Mouse (Mus musculus): Measurements from ENCODE around the gene Sh3bgrl3. TPM values are rescaled to one million over a fixed set of nuclear protein-coding genes. Genes with fewer than 3 reads are reported as not detected.
"Not testable (repeated sequence)": the region's sequence is repeated elsewhere in the genome, so short reads cannot be mapped to it uniquely, and the experiment has no call there.

Sh3bgrl3 gene
- polyA plus RNA-seq, 1 experiment from 2014 or later = 312 TPM

DNA sequence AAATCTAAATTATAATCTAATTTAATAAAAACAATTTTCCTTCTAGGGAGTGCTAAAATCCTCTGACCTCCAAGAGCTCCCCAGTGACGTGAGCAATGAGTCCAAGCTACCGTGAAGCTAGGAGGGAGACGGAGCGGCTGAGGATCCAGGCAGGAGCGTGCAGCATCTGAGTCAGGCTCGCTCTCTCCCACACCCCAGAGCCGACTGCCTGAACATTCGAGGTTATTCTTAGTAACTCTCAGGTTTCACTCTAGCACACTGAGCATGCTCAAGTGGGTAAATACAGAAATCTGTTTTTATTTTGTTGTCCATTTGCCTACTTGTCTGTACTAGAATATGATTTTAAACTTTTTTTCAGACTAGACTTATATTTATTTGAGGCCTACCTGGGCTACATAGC is 28.2 kb upstream of the Sh3bgrl3 start:
- peak; percentile 47 for DNase-seq (ENCODE audit: low spot score, missing footprints)
- H3K4me3 ChIP-seq (ENCODE audit: low read depth, low read length) = no peak overlapping the region
- peaks cover 5% of the 10 kb centered on the region for H3K36me3 ChIP-seq (ENCODE audit: control insufficient read depth, insufficient read depth, low read length)
- ATAC-seq (ENCODE audit: low FRiP score) = no peak
- H3K27ac ChIP-seq (ENCODE audit: low read depth, low read length) = no peak overlapping the region
- H3K4me2 ChIP-seq = no peak overlapping the region
- no peaks in the 10 kb centered on the region for H3K27me3 ChIP-seq (ENCODE audit: control insufficient read depth, insufficient read depth, low read length)
- H3K9me3 ChIP-seq (ENCODE audit: control insufficient read depth, low read length) = no peaks in the 10 kb centered on the region
- H3K4me1 ChIP-seq (ENCODE audit: control insufficient read depth, insufficient read depth, low read length) = no peaks in the 10 kb centered on the region
- WGBS = 78% methylated on average over 8 of the region's 8 CpGs
- H3K9ac ChIP-seq (ENCODE audit: low read length) = no peak overlapping the region

DNA sequence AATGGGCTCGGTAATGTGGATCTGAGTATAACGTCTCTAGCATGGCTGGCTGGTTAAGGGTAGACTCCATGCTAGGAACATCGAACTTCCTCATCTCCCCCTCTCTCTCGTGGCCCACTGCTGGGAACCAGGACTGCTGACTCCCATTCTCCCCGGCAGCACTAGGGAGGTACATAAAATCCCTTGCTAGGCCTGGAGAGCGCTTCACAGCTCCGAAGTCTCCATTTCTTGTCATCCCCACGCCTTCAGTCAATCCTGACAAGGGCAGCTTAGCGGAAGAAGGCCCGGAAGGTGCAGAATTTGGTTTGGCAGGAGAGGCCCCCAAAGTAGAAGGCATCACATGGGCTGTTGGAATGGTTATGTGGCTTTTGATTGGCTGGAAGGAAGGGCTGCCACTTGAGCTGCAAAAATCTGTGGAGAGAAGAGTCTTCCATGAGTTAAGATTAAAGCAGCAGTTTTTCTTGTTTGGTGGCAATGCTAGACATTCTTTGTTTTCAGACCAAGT is 27.4 kb upstream of the Sh3bgrl3 start:
- DNase-seq (ENCODE audit: low spot score, missing footprints) (peak; percentile 2), ATAC-seq (ENCODE audit: low FRiP score) (no peak)
- WGBS = 91% methylated on average over 10 of the region's 10 CpGs
- no peak overlapping the region for H3K27ac ChIP-seq (ENCODE audit: low read depth, low read length)
- H3K4me1 ChIP-seq (ENCODE audit: control insufficient read depth, insufficient read depth, low read length) = no peaks in the 10 kb centered on the region
- no peak overlapping the region for H3K4me3 ChIP-seq (ENCODE audit: low read depth, low read length)
- H3K36me3 ChIP-seq (ENCODE audit: control insufficient read depth, insufficient read depth, low read length) = peaks cover 11% of the 10 kb centered on the region
- no peaks in the 10 kb centered on the region for H3K9me3 ChIP-seq (ENCODE audit: control insufficient read depth, low read length)
- no peak overlapping the region for H3K9ac ChIP-seq (ENCODE audit: low read length)
- no peak overlapping the region for H3K4me2 ChIP-seq
- H3K27me3 ChIP-seq (ENCODE audit: control insufficient read depth, insufficient read depth, low read length) = no peaks in the 10 kb centered on the region

DNA sequence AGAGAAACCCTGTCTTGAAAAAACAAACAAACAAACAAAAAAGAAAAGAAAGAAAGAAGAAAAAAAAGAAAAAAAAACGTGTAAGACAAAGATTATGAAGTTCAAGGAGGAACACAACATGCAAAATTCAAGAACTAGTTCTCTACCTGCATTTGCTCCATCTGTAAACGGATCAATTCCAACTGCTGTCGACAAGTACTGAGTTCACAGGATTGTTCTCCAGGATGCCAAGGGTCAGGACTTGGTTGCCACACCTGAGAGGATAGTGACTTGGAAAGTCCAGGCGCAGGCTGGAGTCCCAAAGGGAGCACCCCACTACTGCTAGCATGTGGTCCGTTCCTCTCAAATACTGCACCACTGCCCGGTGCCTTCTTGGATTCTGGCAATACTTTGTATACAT is 26.9 kb upstream of the Sh3bgrl3 start:
- Histone ChIP-seq H3K36me3 (ENCODE audit: control insufficient read depth, insufficient read depth, low read length) (peaks cover 13% of the 10 kb centered on the region), H3K9me3 (ENCODE audit: control insufficient read depth, low read length) (no peaks in the 10 kb centered on the region)
- 88% methylated on average over 6 of the region's 6 CpGs for WGBS

DNA sequence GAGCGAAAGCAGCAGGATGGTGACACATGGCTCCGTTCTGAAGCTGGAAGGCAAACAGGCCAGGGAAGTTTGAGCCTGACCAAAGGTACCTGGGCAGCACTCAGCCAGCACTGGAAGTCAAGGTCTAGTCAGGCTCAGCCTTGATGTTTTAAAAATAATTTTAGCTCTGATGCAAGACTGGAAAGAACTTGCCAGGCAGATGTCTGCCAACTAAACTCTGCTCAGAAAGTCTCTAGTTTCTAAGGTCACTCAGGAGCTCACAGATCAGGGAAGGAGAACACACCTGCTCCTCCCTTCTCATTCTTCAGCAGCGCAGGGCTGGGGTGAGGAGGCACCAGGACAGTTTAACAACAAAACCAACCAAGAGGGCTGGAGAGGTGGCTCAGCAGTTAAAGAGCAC is 25.8 kb upstream of the Sh3bgrl3 start:
- H3K9ac ChIP-seq (ENCODE audit: low read length) = no peak overlapping the region
- DNase-seq (ENCODE audit: low spot score, missing footprints) (peak; percentile 2), ATAC-seq (ENCODE audit: low FRiP score) (no peak)
- WGBS = 99% methylated on average over 3 of the region's 3 CpGs
- H3K9me3 ChIP-seq (ENCODE audit: control insufficient read depth, low read length) = no peaks in the 10 kb centered on the region
- H3K27me3 ChIP-seq (ENCODE audit: control insufficient read depth, insufficient read depth, low read length) = no peaks in the 10 kb centered on the region
- H3K4me1 ChIP-seq (ENCODE audit: control insufficient read depth, insufficient read depth, low read length) = no peaks in the 10 kb centered on the region
- peaks cover 13% of the 10 kb centered on the region for H3K36me3 ChIP-seq (ENCODE audit: control insufficient read depth, insufficient read depth, low read length)
- H3K4me3 ChIP-seq (ENCODE audit: low read depth, low read length) = no peak overlapping the region
- no peak overlapping the region for H3K4me2 ChIP-seq
- H3K27ac ChIP-seq (ENCODE audit: low read depth, low read length) = no peak overlapping the region

More for the DNA sequence above, 26.9 kb upstream of the Sh3bgrl3 start:
- peak; percentile 47 for DNase-seq (ENCODE audit: low spot score, missing footprints)
- Histone ChIP-seq H3K4me3 (ENCODE audit: low read depth, low read length) (no peak overlapping the region), H3K4me2 (no peak overlapping the region), H3K27ac (ENCODE audit: low read depth, low read length) (no peak overlapping the region), H3K27me3 (ENCODE audit: control insufficient read depth, insufficient read depth, low read length) (no peaks in the 10 kb centered on the region), H3K4me1 (ENCODE audit: control insufficient read depth, insufficient read depth, low read length) (no peaks in the 10 kb centered on the region), H3K9ac (ENCODE audit: low read length) (no peak overlapping the region)
- no peak for ATAC-seq (ENCODE audit: low FRiP score)

DNA sequence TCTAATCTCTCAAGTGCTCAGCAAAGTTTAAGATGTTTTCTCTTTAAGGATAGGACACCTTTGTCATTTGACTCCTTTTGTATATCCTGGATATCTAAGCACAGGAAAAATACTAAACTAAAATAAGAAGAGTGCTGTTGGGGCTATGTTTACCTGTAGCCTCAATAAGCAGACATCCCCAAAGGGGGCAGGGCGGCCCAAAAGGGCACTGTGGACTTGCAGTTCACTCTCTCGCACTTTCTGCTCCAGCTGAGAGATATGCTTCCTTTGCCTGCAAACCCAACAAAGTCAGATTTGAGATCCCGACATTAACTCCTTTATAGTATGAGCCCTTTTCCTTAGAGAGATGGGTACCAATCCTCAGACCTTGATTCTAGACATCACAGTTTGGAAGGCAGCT is 25.1 kb upstream of the Sh3bgrl3 start:
- Histone ChIP-seq H3K9me3 (ENCODE audit: control insufficient read depth, low read length) (no peaks in the 10 kb centered on the region), H3K4me3 (ENCODE audit: low read depth, low read length) (no peak overlapping the region), H3K4me1 (ENCODE audit: control insufficient read depth, insufficient read depth, low read length) (no peaks in the 10 kb centered on the region), H3K4me2 (no peak overlapping the region), H3K27me3 (ENCODE audit: control insufficient read depth, insufficient read depth, low read length) (no peaks in the 10 kb centered on the region), H3K27ac (ENCODE audit: low read depth, low read length) (no peak overlapping the region), H3K36me3 (ENCODE audit: control insufficient read depth, insufficient read depth, low read length) (peaks cover 13% of the 10 kb centered on the region), H3K9ac (ENCODE audit: low read length) (no peak overlapping the region)
- 92% methylated on average over 3 of the region's 3 CpGs for WGBS
- DNase-seq (ENCODE audit: low spot score, missing footprints) (peak; percentile 37), ATAC-seq (ENCODE audit: low FRiP score) (no peak)

DNA sequence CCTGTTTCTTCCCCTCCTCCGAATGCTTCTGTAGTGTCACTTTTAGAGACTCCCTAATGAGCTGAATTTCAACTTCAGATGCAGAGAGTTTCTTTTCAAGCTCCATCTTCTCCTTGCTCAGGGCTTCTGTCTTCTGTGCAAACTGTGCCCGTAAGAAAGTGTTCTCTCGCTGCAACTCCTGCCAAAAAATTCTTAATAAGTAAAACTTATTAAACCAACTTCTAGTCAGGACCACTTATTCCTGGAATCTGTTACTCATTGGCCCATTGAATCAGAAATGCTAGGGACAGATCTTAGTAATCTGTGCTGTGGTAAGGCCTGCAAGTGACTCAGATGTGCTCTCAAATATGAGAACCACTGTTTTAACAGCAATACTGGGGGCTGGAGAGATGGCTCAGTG is 23.5 kb upstream of the Sh3bgrl3 start:
- Histone ChIP-seq H3K4me2 (no peak overlapping the region), H3K9ac (ENCODE audit: low read length) (no peak overlapping the region), H3K27ac (ENCODE audit: low read depth, low read length) (no peak overlapping the region), H3K36me3 (ENCODE audit: control insufficient read depth, insufficient read depth, low read length) (peaks cover 19% of the 10 kb centered on the region), H3K27me3 (ENCODE audit: control insufficient read depth, insufficient read depth, low read length) (no peaks in the 10 kb centered on the region), H3K4me3 (ENCODE audit: low read depth, low read length) (no peak overlapping the region), H3K4me1 (ENCODE audit: control insufficient read depth, insufficient read depth, low read length) (no peaks in the 10 kb centered on the region), H3K9me3 (ENCODE audit: control insufficient read depth, low read length) (no peaks in the 10 kb centered on the region)
- WGBS = 91% methylated on average over 3 of the region's 3 CpGs
- DNase-seq (ENCODE audit: low spot score, missing footprints) (peak; percentile 59), ATAC-seq (ENCODE audit: low FRiP score) (no peak)

DNA sequence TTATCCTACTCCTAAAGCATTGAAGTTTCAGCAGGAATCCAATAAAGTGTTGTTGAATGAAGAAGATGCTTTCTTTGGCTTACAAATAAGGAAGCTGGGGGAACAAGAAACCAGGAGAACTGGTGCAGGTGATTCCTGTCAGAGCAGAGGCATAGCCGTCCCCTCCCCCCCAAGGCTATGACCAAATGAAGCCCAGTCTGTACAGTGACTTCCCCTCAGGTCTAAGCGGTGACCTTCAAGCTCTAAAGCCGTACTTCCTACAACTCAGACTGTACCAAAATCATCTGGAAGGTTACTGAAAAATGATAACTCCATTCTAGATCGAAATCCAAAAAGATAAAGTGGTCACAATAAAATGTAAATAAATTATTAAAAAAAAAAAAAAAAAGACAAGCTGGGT is 20.8 kb upstream of the Sh3bgrl3 start:
- 95% methylated on average over 4 of the region's 4 CpGs for WGBS
- Histone ChIP-seq H3K27ac (ENCODE audit: low read depth, low read length) (no peak overlapping the region), H3K36me3 (ENCODE audit: control insufficient read depth, insufficient read depth, low read length) (peaks cover 19% of the 10 kb centered on the region), H3K27me3 (ENCODE audit: control insufficient read depth, insufficient read depth, low read length) (no peaks in the 10 kb centered on the region), H3K9ac (ENCODE audit: low read length) (no peak overlapping the region), H3K4me2 (no peak overlapping the region), H3K4me3 (ENCODE audit: low read depth, low read length) (no peak overlapping the region), H3K4me1 (ENCODE audit: control insufficient read depth, insufficient read depth, low read length) (no peaks in the 10 kb centered on the region), H3K9me3 (ENCODE audit: control insufficient read depth, low read length) (no peaks in the 10 kb centered on the region)
- peak; percentile 73 for DNase-seq (ENCODE audit: low spot score, missing footprints)
- ATAC-seq (ENCODE audit: low FRiP score) = no peak

DNA sequence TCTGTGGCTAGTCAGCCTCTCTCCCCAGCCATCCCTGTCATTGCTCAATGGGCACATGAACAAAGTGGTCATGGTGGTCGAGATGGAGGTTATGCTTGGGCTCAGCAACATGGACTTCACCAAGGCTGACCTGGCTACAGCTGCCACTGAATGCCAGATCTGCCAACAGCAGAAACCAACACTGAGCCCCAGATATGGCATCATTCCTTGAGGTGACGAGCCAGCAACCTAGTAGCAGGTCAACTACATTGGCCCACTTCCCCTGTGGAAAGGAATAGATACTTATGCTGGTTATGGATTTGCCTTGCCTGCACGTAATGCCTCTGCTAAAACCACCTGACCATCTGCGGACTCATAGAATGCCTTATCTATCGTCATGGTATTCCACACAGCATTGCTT is 15.7 kb upstream of the Sh3bgrl3 start:
- H3K27me3 ChIP-seq (ENCODE audit: control insufficient read depth, insufficient read depth, low read length); H3K9me3 ChIP-seq (ENCODE audit: control insufficient read depth, low read length); H3K4me1 ChIP-seq (ENCODE audit: control insufficient read depth, insufficient read depth, low read length); H3K4me2 ChIP-seq; H3K4me3 ChIP-seq (ENCODE audit: low read depth, low read length); H3K9ac ChIP-seq (ENCODE audit: low read length); H3K36me3 ChIP-seq (ENCODE audit: control insufficient read depth, insufficient read depth, low read length); ATAC-seq (ENCODE audit: low FRiP score); H3K27ac ChIP-seq (ENCODE audit: low read depth, low read length): not testable (repeated sequence)
- WGBS = 94% methylated on average over 5 of the region's 5 CpGs
- peak; percentile 17 for DNase-seq (ENCODE audit: low spot score, missing footprints)

DNA sequence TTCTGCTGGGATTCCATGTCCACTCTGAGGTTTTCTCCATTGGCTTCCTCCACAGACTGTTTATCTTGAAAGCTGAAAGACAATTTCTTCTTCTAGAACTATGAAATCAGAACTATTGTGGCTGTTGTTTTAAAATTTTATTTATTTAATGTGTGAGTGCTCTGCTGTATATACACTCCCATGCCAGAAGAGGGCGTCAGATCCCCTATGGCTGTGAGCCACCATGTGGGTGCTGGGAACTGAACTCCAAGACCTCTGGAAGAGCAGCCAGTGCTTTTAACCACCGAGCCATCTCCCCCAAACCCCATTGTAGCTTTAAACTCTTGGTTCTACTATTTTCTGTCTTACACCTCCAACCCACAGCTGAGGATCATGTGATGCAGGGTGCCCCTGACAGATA is 10.3 kb upstream of the Sh3bgrl3 start:
- H3K27me3 ChIP-seq (ENCODE audit: control insufficient read depth, insufficient read depth, low read length) = no peaks in the 10 kb centered on the region
- H3K36me3 ChIP-seq (ENCODE audit: control insufficient read depth, insufficient read depth, low read length) = no peaks in the 10 kb centered on the region; the same call in 1 of the 2 replicates
- no peak overlapping the region for H3K4me3 ChIP-seq (ENCODE audit: low read depth, low read length)
- ATAC-seq (ENCODE audit: low FRiP score) (no peak), DNase-seq (ENCODE audit: low spot score, missing footprints) (no peak)
- H3K4me1 ChIP-seq (ENCODE audit: control insufficient read depth, insufficient read depth, low read length) = no peaks in the 10 kb centered on the region
- no peak overlapping the region for H3K4me2 ChIP-seq
- no peaks in the 10 kb centered on the region for H3K9me3 ChIP-seq (ENCODE audit: control insufficient read depth, low read length)
- no peak overlapping the region for H3K27ac ChIP-seq (ENCODE audit: low read depth, low read length)
- WGBS = 91% methylated on average over 2 of the region's 2 CpGs
- H3K9ac ChIP-seq (ENCODE audit: low read length) = no peak overlapping the region
